Mouse (Mus musculus): ENCODE measurements around the gene Ddb1. TPM values are rescaled to one million over a fixed set of nuclear protein-coding genes. Genes with fewer than 3 reads are reported as not detected.
A peak's percentile ranks its signal among the peaks of the same experiment; 100 is the strongest.
"Not testable (repeated sequence)": the region's sequence is repeated elsewhere in the genome, so short reads cannot be mapped to it uniquely, and the experiment has no call there.

Gene Ddb1
- total RNA-seq (2021) (100 to 1,000 TPM; 255 to 264 TPM), polyA plus RNA-seq (2012; rRNA removed) (64.9 and 105 TPM in 2 replicates)
- long read RNA-seq, full-length matches to known transcripts = 173 of 230 reads
- long read RNA-seq, partial matches to known transcripts = 44 of 230 reads
- long read RNA-seq, other reads (novel, unspliced or antisense) = 13 of 230 reads

- DNase-seq = peak; percentile 99
These were observed at the start of gene Ddb1, which contains the start of gene Tkfc for GRCm38 (mm10) chr19:10605293-10605900. Gene Ddb1 (plus strand): TSS chr19:10605327. Gene Tkfc (minus strand): TSS chr19:10605654.

- DNase-seq = peak; percentile 91
These were observed 49.3 kb upstream of the Ddb1 start, which contains the start of gene Tmem216 for GRCm38 (mm10) chr19:10555624-10556510. Gene Tmem216 (minus strand): TSS chr19:10556238.

- DNase-seq = no peak
These were observed 48.1 kb upstream of the Ddb1 start for GRCm38 (mm10) chr19:10557001-10557400.

GRCm38 (mm10) chr19:10557430-10557829, 47.7 kb upstream of the Ddb1 start:
- no peak for DNase-seq

- DNase-seq = not testable (repeated sequence)
These were observed 47.2 kb upstream of the Ddb1 start for GRCm38 (mm10) chr19:10557837-10558375.

GRCm38 (mm10) chr19:10560108-10560507, 45.0 kb upstream of the Ddb1 start:
- peak; percentile 35 for DNase-seq

GRCm38 (mm10) chr19:10561558-10562314, 43.4 kb upstream of the Ddb1 start:
- DNase-seq = peak; percentile 63

- no peak for DNase-seq
These were observed 42.8 kb upstream of the Ddb1 start for GRCm38 (mm10) chr19:10562351-10562750.

- DNase-seq = no peak
These were observed 40.8 kb upstream of the Ddb1 start for GRCm38 (mm10) chr19:10564278-10564677.

- DNase-seq = peak; percentile 62
These were observed 39.9 kb upstream of the Ddb1 start for GRCm38 (mm10) chr19:10565217-10565616.

- peak; percentile 39 for DNase-seq
These were observed 35.5 kb upstream of the Ddb1 start for GRCm38 (mm10) chr19:10569627-10570026.

- DNase-seq = peak; percentile 94
These were observed 28.2 kb upstream of the Ddb1 start, which contains the start of the genes Cyb561a3 and Tmem138 for GRCm38 (mm10) chr19:10576690-10577561. Gene Cyb561a3 (plus strand): TSS chr19:10577172. Gene Tmem138 (minus strand): TSS chr19:10577362.

GRCm38 (mm10) chr19:10580102-10580501, 25.0 kb upstream of the Ddb1 start:
- no peak for DNase-seq

- no peak for DNase-seq
These were observed 24.4 kb upstream of the Ddb1 start for GRCm38 (mm10) chr19:10580761-10581160.

- no peak for DNase-seq
These were observed 23.1 kb upstream of the Ddb1 start for GRCm38 (mm10) chr19:10581984-10582383.

- DNase-seq = no peak
These were observed 21.5 kb upstream of the Ddb1 start for GRCm38 (mm10) chr19:10583550-10584146.

GRCm38 (mm10) chr19:10585112-10585511, 20.0 kb upstream of the Ddb1 start:
- DNase-seq = no peak

GRCm38 (mm10) chr19:10587231-10587630, 17.9 kb upstream of the Ddb1 start:
- DNase-seq = no peak

GRCm38 (mm10) chr19:10589127-10589857, 15.8 kb upstream of the Ddb1 start:
- no peak for DNase-seq
